Mouse (Mus musculus) cortical plate, adult 2 months (tissue): ENCODE results near the gene Ndufab1. TPM values are rescaled to one million over a fixed set of nuclear protein-coding genes. Genes with fewer than 3 reads are reported as not detected.
"Not testable (repeated sequence)": the region's sequence is repeated elsewhere in the genome, so short reads cannot be mapped to it uniquely, and the experiment has no call there.

Experiments
- H3K27ac ChIP-seq: fragments of 200-500 bp; 2 replicates; pipeline ENCODE4 v1.5.1; 2012; ENCODE audit warnings: low read length, control low read depth, inconsistent platforms; ENCODE audit not compliant: insufficient read depth
- H3K4me1 ChIP-seq: fragments of 200-500 bp; 2 replicates; pipeline ENCODE4 v1.6.1; 2011; ENCODE audit warnings: low read length; ENCODE audit not compliant: control insufficient read depth, insufficient read depth
- H3K4me3 ChIP-seq: fragments of 200-500 bp; 2 replicates; pipeline ENCODE4 v1.5.1; 2011; ENCODE audit warnings: mild to moderate bottlenecking, low read length, control low read depth; ENCODE audit not compliant: insufficient read depth
- CTCF ChIP-seq: fragments of 200-500 bp; IDR thresholded peaks from 2 replicates; pipeline ENCODE4 v1.5.1; 2011; ENCODE audit warnings: mild to moderate bottlenecking, control low read depth, low read length; ENCODE audit not compliant: insufficient read depth; ENCODE audit errors: extremely low read depth
- POLR2A ChIP-seq: fragments of 200-500 bp; IDR thresholded peaks from 2 replicates; pipeline ENCODE4 v1.6.1; 2011; ENCODE audit warnings: mild to moderate bottlenecking, low read length, control low read depth; ENCODE audit not compliant: insufficient read depth; ENCODE audit errors: extremely low read depth
- polyA plus RNA-seq: library from polyadenylated mRNA; depleted of rRNA; stranded (reverse); fragments of >200 nt; gene quantifications from 2 replicates; pipeline ENCODE4 v1.2.3, GENCODE M21; 2012

Gene Ndufab1
- polyA plus RNA-seq, 1 experiment, result 201 TPM

- Histone ChIP-seq H3K27ac (no peak overlapping the region), H3K4me1 (no peaks in the 10 kb centered on the region)
Measured at GRCm38 (mm10) chr7:122123518-122123917, 21.8 kb upstream of the Ndufab1 start.

GRCm38 (mm10) chr7:122108206-122108605, 6.5 kb upstream of the Ndufab1 start:
- H3K4me3 ChIP-seq, result no peak overlapping the region
- TF ChIP-seq CTCF (no peak), POLR2A (no peak)
- H3K4me1 ChIP-seq, result no peaks in the 10 kb centered on the region
- no peak overlapping the region for H3K27ac ChIP-seq

More at GRCm38 (mm10) chr7:122123518-122123917, 21.8 kb upstream of the Ndufab1 start:
- no peak for TF ChIP-seq POLR2A
- TF ChIP-seq CTCF, result no peak
- no peak overlapping the region for H3K4me3 ChIP-seq

- H3K4me1 ChIP-seq, result not testable (repeated sequence)
- H3K27ac ChIP-seq, result peak overlapping the region; percentile 75
- H3K4me3 ChIP-seq, result peak overlapping the region; percentile 97
Measured at GRCm38 (mm10) chr7:122101014-122101746, 506 bp downstream of the Ndufab1 start.

GRCm38 (mm10) chr7:122099222-122099621, 2.5 kb downstream of the Ndufab1 start:
- Histone ChIP-seq H3K4me3 (no peak overlapping the region), H3K27ac (no peak overlapping the region), H3K4me1 (peaks cover 7% of the 10 kb centered on the region; the same call in 1 of the 2 replicates)
- TF ChIP-seq CTCF (peak; percentile 78), POLR2A (no peak)

- H3K27ac ChIP-seq, result no peak overlapping the region
- H3K4me1 ChIP-seq, result peaks cover 7% of the 10 kb centered on the region; the same call in 1 of the 2 replicates
- TF ChIP-seq CTCF (no peak), POLR2A (no peak)
- H3K4me3 ChIP-seq, result no peak overlapping the region
Measured at GRCm38 (mm10) chr7:122098009-122098408, 3.7 kb downstream of the Ndufab1 start.

GRCm38 (mm10) chr7:122094564-122095330, 6.9 kb downstream of the Ndufab1 start:
- Histone ChIP-seq H3K4me1 (peaks cover 3% of the 10 kb centered on the region; the same call in 1 of the 2 replicates), H3K27ac (no peak overlapping the region), H3K4me3 (no peak overlapping the region)
- TF ChIP-seq CTCF (no peak), POLR2A (no peak)

GRCm38 (mm10) chr7:122087195-122087982, 14.3 kb downstream of the Ndufab1 start:
- H3K4me1 ChIP-seq, result no peaks in the 10 kb centered on the region
- no peak for TF ChIP-seq CTCF
- TF ChIP-seq POLR2A, result no peak
- no peak overlapping the region for H3K27ac ChIP-seq
- H3K4me3 ChIP-seq, result no peak overlapping the region

DNA sequence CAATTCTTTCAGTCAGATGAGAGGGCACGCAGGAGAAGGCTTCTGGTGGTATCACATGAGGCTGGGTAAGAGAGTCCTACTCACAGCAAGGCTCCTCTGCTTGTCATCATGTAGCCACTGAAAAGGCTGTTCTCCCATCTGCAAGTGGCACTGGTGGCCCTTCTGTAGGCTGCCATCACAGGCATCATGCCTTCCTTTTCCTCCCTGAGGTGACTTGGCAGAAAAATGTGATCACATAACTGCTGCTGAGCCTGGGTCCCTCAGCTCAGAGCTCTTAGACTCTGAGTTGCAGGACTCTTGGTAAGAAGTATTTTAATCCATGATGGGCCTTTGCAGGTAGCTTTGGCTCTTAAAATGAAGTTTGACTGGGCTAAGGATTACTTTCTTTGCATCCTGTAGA, 20.6 kb downstream of the Ndufab1 start:
- TF ChIP-seq POLR2A, result no peak
- TF ChIP-seq CTCF, result no peak
- no peak overlapping the region for H3K27ac ChIP-seq

GRCm38 (mm10) chr7:122079798-122080554, 21.7 kb downstream of the Ndufab1 start:
- no peak for TF ChIP-seq CTCF
- no peak for TF ChIP-seq POLR2A
- Histone ChIP-seq H3K27ac (no peak overlapping the region), H3K4me3 (no peak overlapping the region), H3K4me1 (peaks cover 3% of the 10 kb centered on the region; the same call in 1 of the 2 replicates)

More for the DNA sequence above, 20.6 kb downstream of the Ndufab1 start:
- Histone ChIP-seq H3K4me3 (no peak overlapping the region), H3K4me1 (peaks cover 3% of the 10 kb centered on the region; the same call in 1 of the 2 replicates)
